Mouse (Mus musculus) small intestine, adult 2 months (tissue): Measurements from ENCODE around the gene Btg2. TPM values are rescaled to one million over a fixed set of nuclear protein-coding genes. Genes with fewer than 3 reads are reported as not detected.

Experiments used
- H3K27ac ChIP-seq: fragments of 200-500 bp; 2 replicates; pipeline ENCODE4 v1.5.1; 2012; ENCODE audit warnings: low read depth, low read length, control low read depth, inconsistent platforms; ENCODE audit not compliant: insufficient read depth
- H3K27me3 ChIP-seq: fragments of 200-500 bp; 2 replicates; pipeline ENCODE4 v1.6.1; 2012; ENCODE audit warnings: mild to moderate bottlenecking, moderate library complexity, low read length, inconsistent platforms; ENCODE audit not compliant: control insufficient read depth, insufficient read depth
- H3K36me3 ChIP-seq: fragments of 200-500 bp; 2 replicates; pipeline ENCODE4 v1.6.1; 2012; ENCODE audit warnings: mild to moderate bottlenecking, low read length, control low read depth, inconsistent platforms; ENCODE audit not compliant: control insufficient read depth, insufficient read depth
- H3K4me1 ChIP-seq: fragments of 200-500 bp; 2 replicates; pipeline ENCODE4 v1.6.1; 2012; ENCODE audit warnings: low read length, inconsistent platforms, mixed read lengths; ENCODE audit not compliant: control insufficient read depth, insufficient read depth, insufficient read length
- H3K4me3 ChIP-seq: fragments of 200-500 bp; 2 replicates; pipeline ENCODE4 v1.5.1; 2012; ENCODE audit warnings: low read depth, mild to moderate bottlenecking, control low read depth, inconsistent platforms, low read length, moderate library complexity
- CTCF ChIP-seq: fragments of 200-500 bp; IDR thresholded peaks from 2 replicates; pipeline ENCODE4 v1.5.1; 2012; ENCODE audit warnings: low read depth, mild to moderate bottlenecking, control low read depth, inconsistent platforms, low read length, moderate library complexity, mixed read lengths; ENCODE audit not compliant: insufficient replicate concordance, insufficient read length; ENCODE audit errors: extremely low read depth
- POLR2A ChIP-seq: fragments of 200-500 bp; IDR thresholded peaks from 2 replicates; pipeline ENCODE4 v1.6.1; 2012; ENCODE audit warnings: low read depth, mild to moderate bottlenecking, control low read depth, inconsistent platforms, low read length, moderate library complexity
- WGBS: fragments of 180-500 bp; shearing (Covaris S2); methylation state at CpG from one replicate; pipeline ENCODE4 v1.1.7; 2018; 5-methylcytosine and 5-hydroxymethylcytosine counted together
- polyA plus RNA-seq: library from polyadenylated mRNA; depleted of rRNA; stranded (reverse); fragments of >200 nt; gene quantifications from 2 replicates; pipeline ENCODE4 v1.2.3, GENCODE M21; 2012

Btg2 gene
- polyA plus RNA-seq, 1 experiment = 73.7 TPM

GRCm38 (mm10) chr1:134071411-134072018, 7.4 kb downstream of the Btg2 start:
- H3K27ac ChIP-seq = peak overlapping the region; percentile 85
- 30% methylated on average over 10 of the region's 10 CpGs for WGBS
- H3K36me3 ChIP-seq = peaks cover 19% of the 10 kb centered on the region
- peaks cover 40% of the 10 kb centered on the region for H3K4me1 ChIP-seq
- no peak for TF ChIP-seq POLR2A
- no peak for TF ChIP-seq CTCF
- H3K27me3 ChIP-seq = no peaks in the 10 kb centered on the region
- no peak overlapping the region for H3K4me3 ChIP-seq

- Histone ChIP-seq H3K27me3 (no peaks in the 10 kb centered on the region), H3K27ac (peak overlapping the region; percentile 85), H3K4me3 (no peak overlapping the region), H3K4me1 (peaks cover 45% of the 10 kb centered on the region), H3K36me3 (peaks cover 7% of the 10 kb centered on the region)
- TF ChIP-seq CTCF (no peak), POLR2A (no peak)
- 25% methylated on average over 8 of the region's 8 CpGs for WGBS
Observed at GRCm38 (mm10) chr1:134070099-134070669, 8.7 kb downstream of the Btg2 start.

GRCm38 (mm10) chr1:134067143-134067619, 11.7 kb downstream of the Btg2 start:
- TF ChIP-seq CTCF (no peak), POLR2A (no peak)
- 6% methylated on average over 8 of the region's 8 CpGs for WGBS
- Histone ChIP-seq H3K27ac (peak overlapping the region; percentile 88), H3K27me3 (no peaks in the 10 kb centered on the region), H3K4me1 (peaks cover 65% of the 10 kb centered on the region), H3K36me3 (no peaks in the 10 kb centered on the region), H3K4me3 (no peak overlapping the region)

- peak overlapping the region; percentile 88 for H3K27ac ChIP-seq
- WGBS = 42% methylated on average over 3 of the region's 3 CpGs
- H3K27me3 ChIP-seq = no peaks in the 10 kb centered on the region
- no peak for TF ChIP-seq CTCF
- no peak for TF ChIP-seq POLR2A
- no peaks in the 10 kb centered on the region for H3K36me3 ChIP-seq
- no peak overlapping the region for H3K4me3 ChIP-seq
- H3K4me1 ChIP-seq = peaks cover 64% of the 10 kb centered on the region
Observed at GRCm38 (mm10) chr1:134066554-134066953, 12.4 kb downstream of the Btg2 start.

- no peaks in the 10 kb centered on the region for H3K36me3 ChIP-seq
- WGBS = 5% methylated on average over 4 of the region's 4 CpGs
- peaks cover 58% of the 10 kb centered on the region for H3K4me1 ChIP-seq
- H3K4me3 ChIP-seq = no peak overlapping the region
- H3K27ac ChIP-seq = peak overlapping the region; percentile 88
- no peaks in the 10 kb centered on the region for H3K27me3 ChIP-seq
- TF ChIP-seq POLR2A = no peak
- no peak for TF ChIP-seq CTCF
Observed at GRCm38 (mm10) chr1:134065241-134065809, 13.6 kb downstream of the Btg2 start.

- H3K4me1 ChIP-seq = peaks cover 60% of the 10 kb centered on the region
Observed at GRCm38 (mm10) chr1:134064296-134064831, 14.6 kb downstream of the Btg2 start.

GRCm38 (mm10) chr1:134063773-134064125, 15.2 kb downstream of the Btg2 start:
- Histone ChIP-seq H3K36me3 (no peaks in the 10 kb centered on the region), H3K4me3 (peak overlapping the region; percentile 32), H3K4me1 (peaks cover 60% of the 10 kb centered on the region), H3K27me3 (no peaks in the 10 kb centered on the region), H3K27ac (peak overlapping the region; percentile 88)
- TF ChIP-seq CTCF (no peak), POLR2A (no peak)
- 57% methylated on average over 9 of the region's 9 CpGs for WGBS

More at GRCm38 (mm10) chr1:134064296-134064831, 14.6 kb downstream of the Btg2 start:
- no peaks in the 10 kb centered on the region for H3K36me3 ChIP-seq
- peak overlapping the region; percentile 88 for H3K27ac ChIP-seq
- no peak for TF ChIP-seq POLR2A
- TF ChIP-seq CTCF = no peak
- H3K4me3 ChIP-seq = no peak overlapping the region
- WGBS = 67% methylated on average over 2 of the region's 2 CpGs
- H3K27me3 ChIP-seq = no peaks in the 10 kb centered on the region
